Mouse (Mus musculus): ENCODE measurements around the gene Cda. TPM values are rescaled to one million over a fixed set of nuclear protein-coding genes. Genes with fewer than 3 reads are reported as not detected.

Cda gene
- polyA plus RNA-seq, 1 experiment from 2014 or later, result 4.1 TPM

- Histone ChIP-seq H3K9ac (ENCODE audit: low read length) (no peak overlapping the region), H3K36me3 (ENCODE audit: control insufficient read depth, insufficient read depth, low read length) (no peaks in the 10 kb centered on the region), H3K4me3 (ENCODE audit: low read depth, low read length) (no peak overlapping the region; the same call in 1 of the 2 replicates), H3K4me1 (ENCODE audit: control insufficient read depth, insufficient read depth, low read length) (peaks cover 7% of the 10 kb centered on the region), H3K27ac (replicated peaks; ENCODE audit: low read depth, low read length) (no peak overlapping the region), H3K27me3 (ENCODE audit: control insufficient read depth, insufficient read depth, low read length) (peaks cover 57% of the 10 kb centered on the region), H3K4me2 (ENCODE audit: low read depth, severe bottlenecking) (peak overlapping the region; percentile 66; the same call in 1 of the 2 replicates), H3K9me3 (ENCODE audit: control insufficient read depth, low read length) (no peaks in the 10 kb centered on the region)
- WGBS, result 5% methylated on average over 8 of the region's 8 CpGs
- ATAC-seq (ENCODE audit: insufficient number of reproducible peaks, low FRiP score, low TSS enrichment, low read depth) (no peak), DNase-seq (ENCODE audit: low spot score) (no peak)
These were observed 28.9 kb upstream of the Cda start for GRCm38 (mm10) chr4:138396711-138397110.

- Histone ChIP-seq H3K4me2 (ENCODE audit: low read depth, severe bottlenecking) (peak within 1 kb of the TSS; percentile 66), H3K9ac (ENCODE audit: low read length) (peak within 1 kb of the TSS; percentile 32; the same call in 1 of the 2 replicates), H3K27me3 (ENCODE audit: control insufficient read depth, insufficient read depth, low read length) (peaks cover 57% of the 10 kb centered on the region), H3K9me3 (ENCODE audit: control insufficient read depth, low read length) (no peaks in the 10 kb centered on the region), H3K36me3 (ENCODE audit: control insufficient read depth, insufficient read depth, low read length) (no peaks in the 10 kb centered on the region), H3K4me3 (ENCODE audit: low read depth, low read length) (peak within 1 kb of the TSS; percentile 36), H3K4me1 (ENCODE audit: control insufficient read depth, insufficient read depth, low read length) (peaks cover 7% of the 10 kb centered on the region), H3K27ac (replicated peaks; ENCODE audit: low read depth, low read length) (no peak within 1 kb of the TSS)
- ATAC-seq (ENCODE audit: insufficient number of reproducible peaks, low FRiP score, low TSS enrichment, low read depth) (no peak), DNase-seq (ENCODE audit: low spot score) (peak; percentile 59)
- WGBS, result under 1% methylated on average over 46 of the region's 46 CpGs
These were observed 28.3 kb upstream of the Cda start, which contains the start of gene Fam43b for GRCm38 (mm10) chr4:138395971-138396645. Fam43b (minus strand) TSS chr4:138396528.

GRCm38 (mm10) chr4:138395087-138395970 lies 27.5 kb upstream of the Cda start:
- peak overlapping the region; percentile 66 for H3K4me2 ChIP-seq (ENCODE audit: low read depth, severe bottlenecking)
- no peaks in the 10 kb centered on the region for H3K9me3 ChIP-seq (ENCODE audit: control insufficient read depth, low read length)
- WGBS, result under 1% methylated on average over 86 of the region's 103 CpGs
- peak overlapping the region; percentile 32; the same call in 1 of the 2 replicates for H3K9ac ChIP-seq (ENCODE audit: low read length)
- no peaks in the 10 kb centered on the region for H3K36me3 ChIP-seq (ENCODE audit: control insufficient read depth, insufficient read depth, low read length)
- H3K27ac ChIP-seq (replicated peaks; ENCODE audit: low read depth, low read length), result no peak overlapping the region
- peaks cover 7% of the 10 kb centered on the region for H3K4me1 ChIP-seq (ENCODE audit: control insufficient read depth, insufficient read depth, low read length)
- 0 out of 2 replicates have a peak, but pooled peaks have one; percentile 44 for ATAC-seq (ENCODE audit: insufficient number of reproducible peaks, low FRiP score, low TSS enrichment, low read depth)
- peak overlapping the region; percentile 36 for H3K4me3 ChIP-seq (ENCODE audit: low read depth, low read length)
- H3K27me3 ChIP-seq (ENCODE audit: control insufficient read depth, insufficient read depth, low read length), result peaks cover 57% of the 10 kb centered on the region
- peak; percentile 48 for DNase-seq (ENCODE audit: low spot score)

GRCm38 (mm10) chr4:138393703-138394102 lies 25.9 kb upstream of the Cda start:
- DNase-seq (ENCODE audit: low spot score) (no peak), ATAC-seq (ENCODE audit: insufficient number of reproducible peaks, low FRiP score, low TSS enrichment, low read depth) (no peak)
- 69% methylated on average over 7 of the region's 7 CpGs for WGBS
- peaks cover 57% of the 10 kb centered on the region for H3K27me3 ChIP-seq (ENCODE audit: control insufficient read depth, insufficient read depth, low read length)
- no peak overlapping the region for H3K27ac ChIP-seq (replicated peaks; ENCODE audit: low read depth, low read length)
- no peak overlapping the region for H3K9ac ChIP-seq (ENCODE audit: low read length)
- no peaks in the 10 kb centered on the region for H3K36me3 ChIP-seq (ENCODE audit: control insufficient read depth, insufficient read depth, low read length)
- H3K9me3 ChIP-seq (ENCODE audit: control insufficient read depth, low read length), result no peaks in the 10 kb centered on the region
- H3K4me3 ChIP-seq (ENCODE audit: low read depth, low read length), result no peak overlapping the region
- no peak overlapping the region for H3K4me2 ChIP-seq (ENCODE audit: low read depth, severe bottlenecking)
- H3K4me1 ChIP-seq (ENCODE audit: control insufficient read depth, insufficient read depth, low read length), result peaks cover 7% of the 10 kb centered on the region

GRCm38 (mm10) chr4:138383789-138384188 lies 16.0 kb upstream of the Cda start:
- 50% methylated on average over 4 of the region's 4 CpGs for WGBS
- no peaks in the 10 kb centered on the region for H3K27me3 ChIP-seq (ENCODE audit: control insufficient read depth, insufficient read depth, low read length)

GRCm38 (mm10) chr4:138382462-138382861 lies 14.7 kb upstream of the Cda start:
- H3K9ac ChIP-seq (ENCODE audit: low read length), result no peak overlapping the region
- H3K4me1 ChIP-seq (ENCODE audit: control insufficient read depth, insufficient read depth, low read length), result 0 out of 2 replicates have a peak, but pooled peaks cover under 1% of the 10 kb centered on the region
- WGBS, result 69% methylated on average over 6 of the region's 6 CpGs
- DNase-seq (ENCODE audit: low spot score) (no peak), ATAC-seq (ENCODE audit: insufficient number of reproducible peaks, low FRiP score, low TSS enrichment, low read depth) (no peak)
- no peaks in the 10 kb centered on the region for H3K36me3 ChIP-seq (ENCODE audit: control insufficient read depth, insufficient read depth, low read length)
- H3K27ac ChIP-seq (replicated peaks; ENCODE audit: low read depth, low read length), result no peak overlapping the region
- H3K4me2 ChIP-seq (ENCODE audit: low read depth, severe bottlenecking), result no peak overlapping the region
- no peak overlapping the region for H3K4me3 ChIP-seq (ENCODE audit: low read depth, low read length)
- no peaks in the 10 kb centered on the region for H3K9me3 ChIP-seq (ENCODE audit: control insufficient read depth, low read length)
- no peaks in the 10 kb centered on the region for H3K27me3 ChIP-seq (ENCODE audit: control insufficient read depth, insufficient read depth, low read length)

More at GRCm38 (mm10) chr4:138383789-138384188, 16.0 kb upstream of the Cda start:
- H3K4me3 ChIP-seq (ENCODE audit: low read depth, low read length), result no peak overlapping the region
- no peak overlapping the region for H3K4me2 ChIP-seq (ENCODE audit: low read depth, severe bottlenecking)
- DNase-seq (ENCODE audit: low spot score), result no peak
- H3K27ac ChIP-seq (replicated peaks; ENCODE audit: low read depth, low read length), result no peak overlapping the region
- no peak overlapping the region for H3K9ac ChIP-seq (ENCODE audit: low read length)
- no peaks in the 10 kb centered on the region for H3K9me3 ChIP-seq (ENCODE audit: control insufficient read depth, low read length)
- no peak for ATAC-seq (ENCODE audit: insufficient number of reproducible peaks, low FRiP score, low TSS enrichment, low read depth)
- no peaks in the 10 kb centered on the region for H3K36me3 ChIP-seq (ENCODE audit: control insufficient read depth, insufficient read depth, low read length)
- no peaks in the 10 kb centered on the region for H3K4me1 ChIP-seq (ENCODE audit: control insufficient read depth, insufficient read depth, low read length)

GRCm38 (mm10) chr4:138380132-138380689 lies 12.4 kb upstream of the Cda start:
- 0 out of 2 replicates have a peak, but pooled peaks cover 3% of the 10 kb centered on the region for H3K4me1 ChIP-seq (ENCODE audit: control insufficient read depth, insufficient read depth, low read length)
- DNase-seq (ENCODE audit: low spot score), result no peak
- no peak overlapping the region for H3K27ac ChIP-seq (replicated peaks; ENCODE audit: low read depth, low read length)
- 68% methylated on average over 10 of the region's 10 CpGs for WGBS
- no peaks in the 10 kb centered on the region for H3K27me3 ChIP-seq (ENCODE audit: control insufficient read depth, insufficient read depth, low read length)
- H3K9me3 ChIP-seq (ENCODE audit: control insufficient read depth, low read length), result no peaks in the 10 kb centered on the region
- H3K4me2 ChIP-seq (ENCODE audit: low read depth, severe bottlenecking), result no peak overlapping the region
- no peak overlapping the region for H3K4me3 ChIP-seq (ENCODE audit: low read depth, low read length)
- no peaks in the 10 kb centered on the region for H3K36me3 ChIP-seq (ENCODE audit: control insufficient read depth, insufficient read depth, low read length)
- no peak overlapping the region for H3K9ac ChIP-seq (ENCODE audit: low read length)
- no peak for ATAC-seq (ENCODE audit: insufficient number of reproducible peaks, low FRiP score, low TSS enrichment, low read depth)
